Mouse (Mus musculus): ENCODE results near the gene Hpca. TPM values are rescaled to one million over a fixed set of nuclear protein-coding genes. Genes with fewer than 3 reads are reported as not detected.

The Hpca gene
- polyA plus RNA-seq, 1 experiment from 2014 or later: 0.47 TPM

GRCm38 (mm10) chr4:129082379-129083115, 39.3 kb downstream of the Hpca start:
- Histone ChIP-seq H3K27ac (replicated peaks in 1 of 2; ENCODE audit: control insufficient read depth in 1 of 2, insufficient read depth in 1 of 2, low read depth in 2 of 2, low read length in 2 of 2) (no peak overlapping the region), H3K4me3 (ENCODE audit: control insufficient read depth in 1 of 2, insufficient read depth in 1 of 2, low read depth in 1 of 2, low read length in 2 of 2) (no peak overlapping the region), H3K9me3 (ENCODE audit: control insufficient read depth, low read length) (peaks cover 7% of the 10 kb centered on the region; the same call in 1 of the 2 replicates), H3K4me2 (ENCODE audit: low read length) (no peak overlapping the region), H3K4me1 (ENCODE audit: control insufficient read depth in 2 of 2, insufficient read depth in 2 of 2, low read length in 2 of 2) (peaks cover 4 to 6% of the 10 kb centered on the region in 2 experiments; a peak in 1 of 4 replicates), H3K9ac (ENCODE audit: low read length) (no peak overlapping the region), H3K27me3 (ENCODE audit: control insufficient read depth, insufficient read depth, low read length) (no peaks in the 10 kb centered on the region), H3K36me3 (ENCODE audit: control insufficient read depth, insufficient read depth, low read length) (peaks cover 66% of the 10 kb centered on the region)
- no peak for ATAC-seq (ENCODE audit: insufficient number of reproducible peaks, insufficient read depth, low FRiP score, low read depth)
- 42% methylated on average over 10 of the region's 10 CpGs for WGBS

GRCm38 (mm10) chr4:129081939-129082338, 39.9 kb downstream of the Hpca start:
- WGBS: 77% methylated on average over 3 of the region's 3 CpGs
- Histone ChIP-seq H3K27ac (replicated peaks in 1 of 2; ENCODE audit: control insufficient read depth in 1 of 2, insufficient read depth in 1 of 2, low read depth in 2 of 2, low read length in 2 of 2) (no peak overlapping the region), H3K4me3 (ENCODE audit: control insufficient read depth in 1 of 2, insufficient read depth in 1 of 2, low read depth in 1 of 2, low read length in 2 of 2) (no peak overlapping the region), H3K4me2 (ENCODE audit: low read length) (no peak overlapping the region), H3K4me1 (ENCODE audit: control insufficient read depth in 2 of 2, insufficient read depth in 2 of 2, low read length in 2 of 2) (peaks cover 4 to 6% of the 10 kb centered on the region in 2 experiments; a peak in 1 of 4 replicates), H3K9me3 (ENCODE audit: control insufficient read depth, low read length) (peaks cover 7% of the 10 kb centered on the region; the same call in 1 of the 2 replicates), H3K9ac (ENCODE audit: low read length) (no peak overlapping the region), H3K36me3 (ENCODE audit: control insufficient read depth, insufficient read depth, low read length) (peaks cover 71% of the 10 kb centered on the region), H3K27me3 (ENCODE audit: control insufficient read depth, insufficient read depth, low read length) (no peaks in the 10 kb centered on the region)
- no peak for ATAC-seq (ENCODE audit: insufficient number of reproducible peaks, insufficient read depth, low FRiP score, low read depth)

- 89% methylated on average over 6 of the region's 6 CpGs for WGBS
- Histone ChIP-seq H3K9ac (ENCODE audit: low read length) (no peak overlapping the region), H3K27me3 (ENCODE audit: control insufficient read depth, insufficient read depth, low read length) (no peaks in the 10 kb centered on the region), H3K9me3 (ENCODE audit: control insufficient read depth, low read length) (peaks cover 7% of the 10 kb centered on the region; the same call in 1 of the 2 replicates), H3K36me3 (ENCODE audit: control insufficient read depth, insufficient read depth, low read length) (peaks cover 75% of the 10 kb centered on the region), H3K27ac (replicated peaks in 1 of 2; ENCODE audit: control insufficient read depth in 1 of 2, insufficient read depth in 1 of 2, low read depth in 2 of 2, low read length in 2 of 2) (no peak overlapping the region), H3K4me2 (ENCODE audit: low read length) (no peak overlapping the region), H3K4me1 (ENCODE audit: control insufficient read depth in 2 of 2, insufficient read depth in 2 of 2, low read length in 2 of 2) (peaks cover 4 to 6% of the 10 kb centered on the region in 2 experiments; a peak in 1 of 4 replicates), H3K4me3 (ENCODE audit: control insufficient read depth in 1 of 2, insufficient read depth in 1 of 2, low read depth in 1 of 2, low read length in 2 of 2) (no peak overlapping the region)
- ATAC-seq (ENCODE audit: insufficient number of reproducible peaks, insufficient read depth, low FRiP score, low read depth): no peak
Measured at GRCm38 (mm10) chr4:129081512-129081911, 40.3 kb downstream of the Hpca start.

DNA sequence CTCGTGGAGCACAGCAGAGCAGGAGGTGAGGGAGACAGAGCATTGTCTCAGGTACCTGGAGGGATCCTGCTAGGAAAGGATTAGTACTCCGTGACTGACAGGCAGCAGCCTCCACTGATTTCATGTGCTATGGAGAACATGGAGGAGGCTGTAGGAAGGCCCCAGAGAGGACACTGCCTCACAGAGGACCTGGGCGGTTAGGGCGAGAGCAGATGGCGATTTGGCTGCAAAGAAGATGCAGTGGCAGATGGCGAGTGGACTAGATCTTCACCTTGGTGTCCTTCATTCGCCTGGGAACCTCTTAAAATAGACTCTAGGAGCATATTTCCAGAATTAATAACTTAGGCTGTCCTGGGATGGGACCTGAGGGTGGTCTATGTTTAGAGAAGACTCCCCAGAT, 40.8 kb downstream of the Hpca start:
- H3K36me3 ChIP-seq (ENCODE audit: control insufficient read depth, insufficient read depth, low read length): peaks cover 80% of the 10 kb centered on the region

DNA sequence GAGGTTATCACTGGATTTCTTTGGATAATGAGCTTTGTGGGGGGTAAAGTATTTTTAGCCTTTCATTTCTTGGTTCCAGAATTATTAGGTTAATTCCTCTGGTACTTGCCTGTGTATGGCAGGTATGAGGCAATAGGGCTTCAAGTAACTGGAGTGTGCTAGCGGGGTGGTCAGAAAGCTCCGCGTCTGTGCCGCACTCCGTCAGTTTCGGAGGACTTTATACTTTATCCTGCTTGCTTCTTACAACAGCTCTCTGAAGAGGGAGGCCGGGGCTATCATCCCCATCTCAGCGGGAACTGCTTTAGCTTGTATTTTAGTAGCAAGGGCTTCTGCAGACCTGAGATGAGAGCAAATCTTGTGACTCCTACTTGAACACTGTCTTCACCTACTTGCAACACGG, 42.7 kb downstream of the Hpca start:
- Histone ChIP-seq H3K9me3 (ENCODE audit: control insufficient read depth, low read length) (peaks cover 7% of the 10 kb centered on the region; the same call in 1 of the 2 replicates), H3K36me3 (ENCODE audit: control insufficient read depth, insufficient read depth, low read length) (peaks cover 86% of the 10 kb centered on the region), H3K4me1 (ENCODE audit: control insufficient read depth in 2 of 2, insufficient read depth in 2 of 2, low read length in 2 of 2) (peaks cover 4 to 6% of the 10 kb centered on the region in 2 experiments; a peak in 1 of 4 replicates), H3K27ac (replicated peaks in 1 of 2; ENCODE audit: control insufficient read depth in 1 of 2, insufficient read depth in 1 of 2, low read depth in 2 of 2, low read length in 2 of 2) (no peak overlapping the region), H3K4me3 (ENCODE audit: control insufficient read depth in 1 of 2, insufficient read depth in 1 of 2, low read depth in 1 of 2, low read length in 2 of 2) (no peak overlapping the region), H3K27me3 (ENCODE audit: control insufficient read depth, insufficient read depth, low read length) (no peaks in the 10 kb centered on the region), H3K9ac (ENCODE audit: low read length) (no peak overlapping the region), H3K4me2 (ENCODE audit: low read length) (no peak overlapping the region)
- no peak for ATAC-seq (ENCODE audit: insufficient number of reproducible peaks, insufficient read depth, low FRiP score, low read depth)
- WGBS: 84% methylated on average over 9 of the region's 9 CpGs

More for the DNA sequence above, 40.8 kb downstream of the Hpca start:
- no peak overlapping the region for H3K27ac ChIP-seq (replicated peaks in 1 of 2; ENCODE audit: control insufficient read depth in 1 of 2, insufficient read depth in 1 of 2, low read depth in 2 of 2, low read length in 2 of 2)
- H3K9ac ChIP-seq (ENCODE audit: low read length): no peak overlapping the region
- 80% methylated on average over 7 of the region's 7 CpGs for WGBS
- H3K4me3 ChIP-seq (ENCODE audit: control insufficient read depth in 1 of 2, insufficient read depth in 1 of 2, low read depth in 1 of 2, low read length in 2 of 2): no peak overlapping the region
- no peak for ATAC-seq (ENCODE audit: insufficient number of reproducible peaks, insufficient read depth, low FRiP score, low read depth)
- no peak overlapping the region for H3K4me2 ChIP-seq (ENCODE audit: low read length)
- peaks cover 4 to 6% of the 10 kb centered on the region in 2 experiments; a peak in 1 of 4 replicates for H3K4me1 ChIP-seq (ENCODE audit: control insufficient read depth in 2 of 2, insufficient read depth in 2 of 2, low read length in 2 of 2)
- H3K9me3 ChIP-seq (ENCODE audit: control insufficient read depth, low read length): peaks cover 7% of the 10 kb centered on the region; the same call in 1 of the 2 replicates
- no peaks in the 10 kb centered on the region for H3K27me3 ChIP-seq (ENCODE audit: control insufficient read depth, insufficient read depth, low read length)

DNA sequence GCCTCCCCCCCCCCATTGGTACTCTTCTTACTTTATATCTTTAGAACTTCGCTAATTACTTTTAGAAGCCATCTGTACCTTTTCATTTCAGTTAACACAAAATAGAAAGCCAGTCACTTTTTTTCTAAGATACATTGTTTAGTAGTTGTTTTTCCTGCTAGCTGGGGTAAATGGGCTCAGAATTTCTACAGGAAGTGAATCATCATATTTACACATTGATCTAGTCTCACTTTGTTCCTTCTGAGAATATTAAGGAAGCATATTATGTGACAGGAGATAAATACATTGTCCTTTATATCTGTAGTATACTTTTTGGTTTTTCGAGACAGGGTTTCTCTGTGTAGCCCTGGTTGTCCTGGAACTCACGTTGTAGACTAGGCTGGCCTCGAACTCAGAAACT, 53.0 kb downstream of the Hpca start:
- H3K4me1 ChIP-seq (ENCODE audit: control insufficient read depth in 2 of 2, insufficient read depth in 2 of 2, low read length in 2 of 2): peaks cover 0 to 7% of the 10 kb centered on the region in 2 experiments; a peak in 2 of 4 replicates
- no peak for ATAC-seq (ENCODE audit: insufficient number of reproducible peaks, insufficient read depth, low FRiP score, low read depth)
- WGBS: 89% methylated on average over 4 of the region's 4 CpGs
- H3K27ac ChIP-seq (replicated peaks in 1 of 2; ENCODE audit: control insufficient read depth in 1 of 2, insufficient read depth in 1 of 2, low read depth in 2 of 2, low read length in 2 of 2): no peak overlapping the region
- peaks cover 6% of the 10 kb centered on the region for H3K36me3 ChIP-seq (ENCODE audit: control insufficient read depth, insufficient read depth, low read length)
- no peak overlapping the region for H3K9ac ChIP-seq (ENCODE audit: low read length)
- no peaks in the 10 kb centered on the region for H3K27me3 ChIP-seq (ENCODE audit: control insufficient read depth, insufficient read depth, low read length)
- H3K4me3 ChIP-seq (ENCODE audit: control insufficient read depth in 1 of 2, insufficient read depth in 1 of 2, low read depth in 1 of 2, low read length in 2 of 2): no peak overlapping the region
- H3K9me3 ChIP-seq (ENCODE audit: control insufficient read depth, low read length): no peaks in the 10 kb centered on the region
- H3K4me2 ChIP-seq (ENCODE audit: low read length): no peak overlapping the region

- no peak overlapping the region for H3K9ac ChIP-seq (ENCODE audit: low read length)
- no peak overlapping the region for H3K4me2 ChIP-seq (ENCODE audit: low read length)
- no peak for ATAC-seq (ENCODE audit: insufficient number of reproducible peaks, insufficient read depth, low FRiP score, low read depth)
- 85% methylated on average over 5 of the region's 5 CpGs for WGBS
- no peak overlapping the region for H3K27ac ChIP-seq (replicated peaks in 1 of 2; ENCODE audit: control insufficient read depth in 1 of 2, insufficient read depth in 1 of 2, low read depth in 2 of 2, low read length in 2 of 2)
- H3K9me3 ChIP-seq (ENCODE audit: control insufficient read depth, low read length): no peaks in the 10 kb centered on the region
- H3K4me3 ChIP-seq (ENCODE audit: control insufficient read depth in 1 of 2, insufficient read depth in 1 of 2, low read depth in 1 of 2, low read length in 2 of 2): no peak overlapping the region
- H3K36me3 ChIP-seq (ENCODE audit: control insufficient read depth, insufficient read depth, low read length): no peaks in the 10 kb centered on the region
- H3K27me3 ChIP-seq (ENCODE audit: control insufficient read depth, insufficient read depth, low read length): no peaks in the 10 kb centered on the region
- H3K4me1 ChIP-seq (ENCODE audit: control insufficient read depth in 2 of 2, insufficient read depth in 2 of 2, low read length in 2 of 2): peaks cover 0 to 7% of the 10 kb centered on the region in 2 experiments; a peak in 2 of 4 replicates
Measured at GRCm38 (mm10) chr4:129067638-129068415, 54.0 kb downstream of the Hpca start.

Data from heart, embryonic 14.5 days (tissue).